Mouse (Mus musculus) retina, adult 2 months (tissue): ENCODE results near the gene Git2.
A peak's percentile ranks its signal among the peaks of the same experiment; 100 is the strongest.

ENCODE experiments used
- DNase-seq: peaks from one replicate; pipeline ENCODE4 v3.0.0-alpha.2; 2012; ENCODE audit warnings: low read depth, low spot score

The Git2 gene

GRCm38 (mm10) chr5:114775056-114775979 lies at the start of gene Git2:
Gene Git2, minus strand, starts transcription at chr5:114775517.
- DNase-seq = no peak

- DNase-seq = peak; percentile 53
Observed at GRCm38 (mm10) chr5:114824197-114824596, 48.9 kb upstream of the Git2 start.

GRCm38 (mm10) chr5:114822796-114823688 lies 47.7 kb upstream of the Git2 start, which contains the start of gene 1500011B03Rik:
Gene 1500011B03Rik, minus strand, starts transcription at chr5:114823468.
- DNase-seq = peak; percentile 56

- DNase-seq = no peak
Observed at GRCm38 (mm10) chr5:114818124-114818523, 42.8 kb upstream of the Git2 start.

- DNase-seq = no peak
Observed at GRCm38 (mm10) chr5:114816599-114816998, 41.3 kb upstream of the Git2 start.

GRCm38 (mm10) chr5:114813525-114814181 lies 38.3 kb upstream of the Git2 start:
- DNase-seq = peak; percentile 70

GRCm38 (mm10) chr5:114809826-114810225 lies 34.5 kb upstream of the Git2 start:
- no peak for DNase-seq

GRCm38 (mm10) chr5:114809181-114809756 lies 34.0 kb upstream of the Git2 start:
- no peak for DNase-seq

- no peak for DNase-seq
Observed at GRCm38 (mm10) chr5:114808385-114808784, 33.1 kb upstream of the Git2 start.

GRCm38 (mm10) chr5:114807893-114808292 lies 32.6 kb upstream of the Git2 start:
- no peak for DNase-seq

- DNase-seq = no peak
Observed at GRCm38 (mm10) chr5:114807468-114807867, 32.2 kb upstream of the Git2 start.

- no peak for DNase-seq
Observed at GRCm38 (mm10) chr5:114807063-114807462, 31.7 kb upstream of the Git2 start.

GRCm38 (mm10) chr5:114806636-114807035 lies 31.3 kb upstream of the Git2 start:
- DNase-seq = no peak

GRCm38 (mm10) chr5:114805436-114806350 lies 30.4 kb upstream of the Git2 start:
- no peak for DNase-seq

GRCm38 (mm10) chr5:114804958-114805357 lies 29.6 kb upstream of the Git2 start:
- no peak for DNase-seq

GRCm38 (mm10) chr5:114804335-114804734 lies 29.0 kb upstream of the Git2 start:
- DNase-seq = no peak

- DNase-seq = no peak
Observed at GRCm38 (mm10) chr5:114803231-114803630, 27.9 kb upstream of the Git2 start.

- DNase-seq = no peak
Observed at GRCm38 (mm10) chr5:114801841-114802240, 26.5 kb upstream of the Git2 start.

GRCm38 (mm10) chr5:114801049-114801448 lies 25.7 kb upstream of the Git2 start:
- no peak for DNase-seq

- DNase-seq = no peak
Observed at GRCm38 (mm10) chr5:114799848-114800247, 24.5 kb upstream of the Git2 start.
